Mouse (Mus musculus): ENCODE results near the gene Spdef. TPM values are rescaled to one million over a fixed set of nuclear protein-coding genes. Genes with fewer than 3 reads are reported as not detected.

Spdef gene
- total RNA-seq, 2 experiments from 2014 or later = not detected

GRCm38 (mm10) chr17:27685550-27685913, 43.2 kb downstream of the Spdef start:
- intact Hi-C loops (cut with DNase I) = no loop called here
- DNase-seq = no peak

- intact Hi-C loops (cut with DNase I) = no loop called here
- DNase-seq = peak; percentile 19 to 53
Observed at GRCm38 (mm10) chr17:27684886-27685549, 43.7 kb downstream of the Spdef start.

GRCm38 (mm10) chr17:27678924-27679813, 49.6 kb downstream of the Spdef start:
- intact Hi-C loops (cut with DNase I) = no loop called here
- DNase-seq = no peak

GRCm38 (mm10) chr17:27677756-27678155, 51.0 kb downstream of the Spdef start:
- no peak for DNase-seq
- intact Hi-C loops (cut with DNase I) = no loop called here

- DNase-seq = no peak
- intact Hi-C loops (cut with DNase I) = no loop called here
Observed at GRCm38 (mm10) chr17:27676270-27676669, 52.5 kb downstream of the Spdef start.

GRCm38 (mm10) chr17:27675453-27675852, 53.3 kb downstream of the Spdef start:
- DNase-seq = no peak
- intact Hi-C loops (cut with DNase I) = no loop called here

GRCm38 (mm10) chr17:27673945-27674344, 54.8 kb downstream of the Spdef start:
- intact Hi-C loops (cut with DNase I) = no loop called here
- no peak for DNase-seq

- intact Hi-C loops (cut with DNase I) = no loop called here
- DNase-seq = no peak
Observed at GRCm38 (mm10) chr17:27671720-27672119, 57.0 kb downstream of the Spdef start.

Other genes with a start within 250 kb of the Spdef start
- under 1 TPM; 0.15 to 0.19 TPM for gene Grm4, start 207.6 kb downstream of the Spdef start, total RNA-seq (2021)
- 10 to 100 TPM; 37.1 to 38.2 TPM for gene Hmga1, start 172.5 kb downstream of the Spdef start, total RNA-seq (2021)
- gene AI413582, start 163.2 kb downstream of the Spdef start, total RNA-seq (2021) = 10 to 100 TPM in 1 of 2 experiments, 1 to 10 TPM in 1; 10.0 to 10.4 TPM
- gene Nudt3, start 105.5 kb downstream of the Spdef start, total RNA-seq (2021) = 100 to 1,000 TPM; 320 to 341 TPM
- gene RPS10-NUDT3, start 93.7 kb downstream of the Spdef start, total RNA-seq (2021) = not detected
- gene Rps10, start 92.3 kb downstream of the Spdef start, total RNA-seq (2021) = 100 to 1,000 TPM; 542 to 580 TPM
- under 1 TPM; 0.27 to 0.48 TPM for gene Pacsin1, start 73.4 kb downstream of the Spdef start, total RNA-seq (2021)
- 100 to 1,000 TPM; 114 to 117 TPM for gene D17Wsu92e, start 91.7 kb upstream of the Spdef start, total RNA-seq (2021)
- gene Snrpc, start 109.2 kb upstream of the Spdef start, total RNA-seq (2021) = 10 to 100 TPM; 61.8 to 70.0 TPM
- gene Uhrf1bp1, start 127.5 kb upstream of the Spdef start, total RNA-seq (2021) = 10 to 100 TPM; 14.3 to 18.7 TPM
- gene Anks1, start 180.4 kb upstream of the Spdef start, total RNA-seq (2021) = 10 to 100 TPM; 75.5 to 79.3 TPM
- gene Taf11, start 180.9 kb upstream of the Spdef start, total RNA-seq (2021) = 10 to 100 TPM; 21.6 to 23.7 TPM